Mouse (Mus musculus): ENCODE measurements around the gene Ntrk2. TPM values are rescaled to one million over a fixed set of nuclear protein-coding genes. Genes with fewer than 3 reads are reported as not detected.

Ntrk2 gene
- polyA plus RNA-seq, 1 experiment from 2014 or later = 1.3 TPM

- ATAC-seq (ENCODE audit: insufficient read depth) = no peak
- Histone ChIP-seq H3K36me3 (ENCODE audit: insufficient read depth) (no peaks in the 10 kb centered on the region), H3K4me3 (ENCODE audit: low read depth, low read length) (no peak overlapping the region), H3K9ac (no peak overlapping the region), H3K9me3 (ENCODE audit: low read depth, low read length) (no peaks in the 10 kb centered on the region), H3K27ac (ENCODE audit: low read depth) (no peak overlapping the region), H3K4me1 (ENCODE audit: insufficient read depth) (no peaks in the 10 kb centered on the region), H3K27me3 (ENCODE audit: insufficient read depth, low read length) (no peaks in the 10 kb centered on the region), H3K4me2 (no peak overlapping the region)
- DNase-seq = no peak
- TF ChIP-seq CTCF (IDR thresholded peaks at IDR 0.05; ENCODE audit: low read depth) = no peak
- WGBS = 86% methylated on average over 6 of the region's 6 CpGs
Measured at GRCm38 (mm10) chr13:58946589-58946988, 140.2 kb downstream of the Ntrk2 start.

GRCm38 (mm10) chr13:58947056-58947455, 140.7 kb downstream of the Ntrk2 start:
- Histone ChIP-seq H3K9ac (no peak overlapping the region), H3K27ac (ENCODE audit: low read depth) (no peak overlapping the region), H3K4me1 (ENCODE audit: insufficient read depth) (no peaks in the 10 kb centered on the region), H3K4me3 (ENCODE audit: low read depth, low read length) (no peak overlapping the region), H3K27me3 (ENCODE audit: insufficient read depth, low read length) (no peaks in the 10 kb centered on the region), H3K36me3 (ENCODE audit: insufficient read depth) (no peaks in the 10 kb centered on the region), H3K9me3 (ENCODE audit: low read depth, low read length) (no peaks in the 10 kb centered on the region), H3K4me2 (no peak overlapping the region)
- ATAC-seq (ENCODE audit: insufficient read depth) = no peak
- 39% methylated on average over 9 of the region's 9 CpGs for WGBS
- DNase-seq = no peak
- no peak for TF ChIP-seq CTCF (IDR thresholded peaks at IDR 0.05; ENCODE audit: low read depth)

- Histone ChIP-seq H3K4me3 (ENCODE audit: low read depth, low read length) (no peak overlapping the region), H3K4me1 (ENCODE audit: insufficient read depth) (no peaks in the 10 kb centered on the region), H3K4me2 (no peak overlapping the region), H3K36me3 (ENCODE audit: insufficient read depth) (no peaks in the 10 kb centered on the region), H3K27me3 (ENCODE audit: insufficient read depth, low read length) (no peaks in the 10 kb centered on the region), H3K9ac (no peak overlapping the region), H3K27ac (ENCODE audit: low read depth) (no peak overlapping the region), H3K9me3 (ENCODE audit: low read depth, low read length) (no peaks in the 10 kb centered on the region)
- TF ChIP-seq CTCF (IDR thresholded peaks at IDR 0.05; ENCODE audit: low read depth) = no peak
- 27% methylated on average over 4 of the region's 4 CpGs for WGBS
- ATAC-seq (ENCODE audit: insufficient read depth) (no peak), DNase-seq (no peak)
Measured at GRCm38 (mm10) chr13:58954331-58954730, 148.0 kb downstream of the Ntrk2 start.

- DNase-seq = no peak
- no peak for TF ChIP-seq CTCF (IDR thresholded peaks at IDR 0.05; ENCODE audit: low read depth)
- Histone ChIP-seq H3K4me1 (ENCODE audit: insufficient read depth) (no peaks in the 10 kb centered on the region), H3K4me3 (ENCODE audit: low read depth, low read length) (no peak overlapping the region), H3K9me3 (ENCODE audit: low read depth, low read length) (no peaks in the 10 kb centered on the region), H3K27ac (ENCODE audit: low read depth) (no peak overlapping the region), H3K4me2 (no peak overlapping the region), H3K9ac (no peak overlapping the region), H3K27me3 (ENCODE audit: insufficient read depth, low read length) (no peaks in the 10 kb centered on the region), H3K36me3 (ENCODE audit: insufficient read depth) (no peaks in the 10 kb centered on the region)
- no peak for ATAC-seq (ENCODE audit: insufficient read depth)
- WGBS = 12% methylated on average over 6 of the region's 6 CpGs
Measured at GRCm38 (mm10) chr13:58954764-58955163, 148.4 kb downstream of the Ntrk2 start.

GRCm38 (mm10) chr13:58955237-58955777, 148.9 kb downstream of the Ntrk2 start:
- Histone ChIP-seq H3K4me3 (ENCODE audit: low read depth, low read length) (no peak overlapping the region), H3K36me3 (ENCODE audit: insufficient read depth) (no peaks in the 10 kb centered on the region), H3K27ac (ENCODE audit: low read depth) (no peak overlapping the region), H3K4me2 (no peak overlapping the region), H3K9me3 (ENCODE audit: low read depth, low read length) (no peaks in the 10 kb centered on the region), H3K4me1 (ENCODE audit: insufficient read depth) (no peaks in the 10 kb centered on the region), H3K9ac (no peak overlapping the region), H3K27me3 (ENCODE audit: insufficient read depth, low read length) (no peaks in the 10 kb centered on the region)
- ATAC-seq (ENCODE audit: insufficient read depth) = no peak
- 41% methylated on average over 8 of the region's 8 CpGs for WGBS
- DNase-seq = no peak
- TF ChIP-seq CTCF (IDR thresholded peaks at IDR 0.05; ENCODE audit: low read depth) = no peak

GRCm38 (mm10) chr13:58958171-58958904, 152.0 kb downstream of the Ntrk2 start:
- no peak overlapping the region for H3K27ac ChIP-seq (ENCODE audit: low read depth)
- 66% methylated on average over 11 of the region's 11 CpGs for WGBS
- TF ChIP-seq CTCF (IDR thresholded peaks at IDR 0.05; ENCODE audit: low read depth) = no peak
- DNase-seq = no peak
- H3K27me3 ChIP-seq (ENCODE audit: insufficient read depth, low read length) = no peaks in the 10 kb centered on the region
- H3K9ac ChIP-seq = no peak overlapping the region
- no peak overlapping the region for H3K4me2 ChIP-seq
- no peaks in the 10 kb centered on the region for H3K36me3 ChIP-seq (ENCODE audit: insufficient read depth)
- H3K9me3 ChIP-seq (ENCODE audit: low read depth, low read length) = no peaks in the 10 kb centered on the region
- H3K4me3 ChIP-seq (ENCODE audit: low read depth, low read length) = no peak overlapping the region
- no peaks in the 10 kb centered on the region for H3K4me1 ChIP-seq (ENCODE audit: insufficient read depth)
- ATAC-seq (ENCODE audit: insufficient read depth) = no peak

GRCm38 (mm10) chr13:58960321-58960720, 154.0 kb downstream of the Ntrk2 start:
- no peak overlapping the region for H3K9ac ChIP-seq
- ATAC-seq (ENCODE audit: insufficient read depth) = no peak

More at GRCm38 (mm10) chr13:58960321-58960720, 154.0 kb downstream of the Ntrk2 start:
- Histone ChIP-seq H3K36me3 (ENCODE audit: insufficient read depth) (no peaks in the 10 kb centered on the region), H3K4me1 (ENCODE audit: insufficient read depth) (no peaks in the 10 kb centered on the region), H3K4me2 (no peak overlapping the region), H3K27ac (ENCODE audit: low read depth) (no peak overlapping the region), H3K27me3 (ENCODE audit: insufficient read depth, low read length) (no peaks in the 10 kb centered on the region), H3K4me3 (ENCODE audit: low read depth, low read length) (no peak overlapping the region), H3K9me3 (ENCODE audit: low read depth, low read length) (no peaks in the 10 kb centered on the region)
- TF ChIP-seq CTCF (IDR thresholded peaks at IDR 0.05; ENCODE audit: low read depth) = no peak
- WGBS = 62% methylated on average over 6 of the region's 6 CpGs
- DNase-seq = no peak
